Comparison of ENCODE assay signal across 7 mouse cellular contexts in genomic region chr9:100685769-100686487, GRCm38 (mm10).
A peak's percentile ranks its signal among the peaks of the same experiment; 100 is the strongest.
DNase-seq lines count a peak whose midpoint lies in the region; ATAC-seq lines count a peak whose summit lies in the region.

No protein-coding gene starts in this region.

- DNase-seq in T-cell, adult 2 months (ENCODE audit: low spot score): peak; percentile 73
- peak; percentile 9 for DNase-seq in embryo, embryonic 9.5 days (ENCODE audit: extremely low spot score)
- peak; percentile 55 for DNase-seq in lung, postnatal 25 days (ENCODE audit: low spot score)
- DNase-seq in right cerebral cortex, postnatal 14 days: peak; percentile 28
- no peak for DNase-seq in yolk sac, embryonic 10.5 days (ENCODE audit: low spot score)
- DNase-seq in ovary, postnatal 36 days (ENCODE audit: low spot score): no peak

- ATAC-seq in inflammation-experienced regulatory T-cells, adult 6 months: peak; percentile 63

Comparison
In these comparisons a context has a peak if more than half of its experiments do, and no peak if none do; other contexts are left out.
1. DNase-seq: peak in T-cell, adult 2 months (single experiment), embryo, embryonic 9.5 days (single experiment), lung, postnatal 25 days (single experiment) and right cerebral cortex, postnatal 14 days (single experiment); none in yolk sac, embryonic 10.5 days (single experiment) and ovary, postnatal 36 days (single experiment).